Mouse (Mus musculus) heart, postnatal 0 days (tissue): ENCODE measurements around the gene Tmbim4. TPM values are rescaled to one million over a fixed set of nuclear protein-coding genes. Genes with fewer than 3 reads are reported as not detected.

Experiments
- ATAC-seq: fragments of 200-750 bp; cut with Nextera tagmentation; 2 replicates; pipeline ENCODE4 v1.8.0; 2017; ENCODE audit warnings: low read depth, moderate number of reproducible peaks, moderate library complexity; ENCODE audit not compliant: insufficient read depth
- DNase-seq: peaks from one replicate; pipeline ENCODE4 v3.0.0-alpha.2; 2016; ENCODE audit warnings: low spot score
- H3K27ac ChIP-seq: fragments of 300-500 bp; sonication (generic); 2 replicates; pipeline ENCODE4 v1.5.1; 2014; ENCODE audit warnings: low read depth, mild to moderate bottlenecking
- H3K27me3 ChIP-seq: fragments of 300-500 bp; sonication (generic); 2 replicates; pipeline ENCODE4 v1.6.1; 2014; ENCODE audit warnings: low read length, mixed read lengths; ENCODE audit not compliant: control insufficient read depth, insufficient read depth
- H3K36me3 ChIP-seq: fragments of 300-500 bp; sonication (generic); replicated peaks from 2 replicates; pipeline ENCODE4 v1.6.1; 2014; ENCODE audit warnings: low read length, mixed read lengths; ENCODE audit not compliant: control insufficient read depth, insufficient read depth
- H3K4me1 ChIP-seq: fragments of 300-500 bp; sonication (generic); 2 replicates; pipeline ENCODE4 v1.6.1; 2014; ENCODE audit warnings: antibody characterized with exemption; ENCODE audit not compliant: control insufficient read depth, insufficient read depth
- H3K4me2 ChIP-seq: fragments of 300-500 bp; sonication (generic); 2 replicates; pipeline ENCODE4 v1.6.1; 2014; ENCODE audit warnings: low read depth, mild to moderate bottlenecking, low read length, moderate library complexity
- H3K4me3 ChIP-seq: fragments of 300-500 bp; sonication (generic); 2 replicates; pipeline ENCODE4 v1.5.1; 2014; ENCODE audit warnings: low read depth, low read length
- H3K9ac ChIP-seq: fragments of 300-500 bp; sonication (generic); replicated peaks from 2 replicates; pipeline ENCODE4 v1.6.1; 2014; ENCODE audit warnings: low read depth, low read length, mixed read lengths
- H3K9me3 ChIP-seq: fragments of 300-500 bp; sonication (generic); replicated peaks from 2 replicates; pipeline ENCODE4 v1.6.1; 2016; ENCODE audit warnings: low read length; ENCODE audit not compliant: control insufficient read depth
- CTCF ChIP-seq: IDR thresholded peaks from 2 replicates; pipeline ENCODE4 v1.5.1; 2016; ENCODE audit warnings: antibody characterized with exemption, control low read depth, low read depth
- EP300 ChIP-seq: IDR thresholded peaks from 2 replicates; pipeline ENCODE4 v1.6.1; 2016; ENCODE audit warnings: antibody characterized with exemption, low read depth
- WGBS: fragments of 180-500 bp; shearing (Covaris S2); extraction: QIAGEN DNeasy Blood & Tissue Kit; methylation state at CpG from one replicate; pipeline ENCODE4 v1.1.7; 2014; 5-methylcytosine and 5-hydroxymethylcytosine counted together
- polyA plus RNA-seq: library from polyadenylated mRNA; unstranded; fragments of >200 nt; fragmentation: Nextera tagmentation; extraction: Ambion mirVana; gene quantifications from 2 replicates; pipeline ENCODE4 v1.2.1, GENCODE M21; 2015
- total RNA-seq: library from RNA; depleted of rRNA; stranded (reverse); fragments of >200 nt; gene quantifications from 2 replicates; pipeline ENCODE4 v1.2.3, GENCODE M21; 2014; ENCODE audit warnings: low replicate concordance

The Tmbim4 gene
- total and polyA plus RNA-seq, 2 experiments from 2014 or later = 121 to 150 TPM

DNA sequence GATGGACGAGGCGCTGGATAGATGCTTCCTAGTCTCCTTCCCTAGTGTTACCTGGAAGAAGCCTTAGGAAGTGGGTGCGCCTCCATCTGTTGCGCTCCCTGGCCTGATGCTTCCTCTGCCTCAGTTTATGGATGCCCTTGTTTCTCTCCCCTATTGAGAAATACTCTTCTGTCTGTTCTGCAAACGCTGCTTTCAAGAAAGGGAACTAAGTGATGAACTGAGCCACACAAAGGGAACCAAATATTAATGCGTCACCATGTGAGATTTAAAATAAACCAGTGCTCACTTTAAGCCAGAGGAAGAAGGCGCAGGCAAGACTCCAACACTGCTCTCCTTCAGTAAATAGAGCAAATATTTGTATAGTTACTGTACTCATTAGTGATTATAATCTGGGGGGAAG is 37.9 kb upstream of the Tmbim4 start:
- no peak for DNase-seq
- 83% methylated on average over 7 of the region's 7 CpGs for WGBS
- Histone ChIP-seq H3K4me2 (no peak overlapping the region), H3K4me3 (no peak overlapping the region), H3K27me3 (no peaks in the 10 kb centered on the region), H3K9ac (no peak overlapping the region), H3K27ac (no peak overlapping the region), H3K9me3 (no peaks in the 10 kb centered on the region), H3K36me3 (no peaks in the 10 kb centered on the region), H3K4me1 (no peaks in the 10 kb centered on the region)
- ATAC-seq = no peak
- TF ChIP-seq EP300 = no peak
- no peak for TF ChIP-seq CTCF

DNA sequence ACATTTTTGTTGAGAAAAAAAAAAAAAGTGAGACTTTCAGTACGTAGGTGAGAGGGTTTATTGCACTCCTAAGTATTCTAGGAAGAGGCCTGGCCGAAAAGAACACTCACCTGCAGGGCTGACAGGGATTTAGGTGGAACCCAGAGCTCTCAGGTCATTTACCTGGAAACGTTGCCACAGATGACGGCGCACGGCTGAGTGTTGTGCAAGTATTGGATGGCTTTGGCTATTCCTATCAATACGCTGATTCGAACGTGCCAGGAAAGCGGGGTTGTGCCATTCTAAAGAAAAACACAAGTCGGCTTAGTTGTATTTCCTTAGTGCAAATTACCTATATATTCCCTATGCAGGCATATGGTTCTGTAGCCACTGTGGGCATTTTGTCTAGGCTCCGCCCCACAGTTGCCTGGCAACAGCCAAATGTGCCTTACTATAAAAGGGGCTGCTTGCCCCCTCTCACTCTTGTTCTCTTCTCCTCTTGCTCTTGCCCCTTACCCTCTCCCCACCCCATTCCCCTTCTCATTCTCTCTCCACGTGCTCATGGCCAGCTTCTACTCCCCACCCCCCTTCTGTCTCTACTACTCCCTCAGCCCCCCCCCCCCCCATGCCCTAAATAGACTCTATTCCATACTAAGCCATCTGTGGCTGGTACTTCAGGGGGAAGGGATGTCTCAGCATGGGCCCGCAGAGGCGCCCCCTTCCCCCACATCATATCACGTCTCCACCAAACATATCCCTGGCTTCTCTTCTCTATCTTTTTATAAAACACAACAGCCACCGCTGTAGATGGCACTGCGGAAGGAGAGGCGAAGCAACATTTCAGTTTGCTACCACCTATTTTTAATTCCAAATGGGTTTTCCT is 36.2 kb upstream of the Tmbim4 start:
- no peak for ATAC-seq
- Histone ChIP-seq H3K4me3 (no peak overlapping the region), H3K9ac (no peak overlapping the region), H3K4me2 (no peak overlapping the region), H3K4me1 (no peaks in the 10 kb centered on the region), H3K36me3 (no peaks in the 10 kb centered on the region), H3K9me3 (no peaks in the 10 kb centered on the region), H3K27ac (no peak overlapping the region), H3K27me3 (no peaks in the 10 kb centered on the region)
- WGBS = 84% methylated on average over 19 of the region's 19 CpGs
- TF ChIP-seq EP300 = no peak
- no peak for DNase-seq

DNA sequence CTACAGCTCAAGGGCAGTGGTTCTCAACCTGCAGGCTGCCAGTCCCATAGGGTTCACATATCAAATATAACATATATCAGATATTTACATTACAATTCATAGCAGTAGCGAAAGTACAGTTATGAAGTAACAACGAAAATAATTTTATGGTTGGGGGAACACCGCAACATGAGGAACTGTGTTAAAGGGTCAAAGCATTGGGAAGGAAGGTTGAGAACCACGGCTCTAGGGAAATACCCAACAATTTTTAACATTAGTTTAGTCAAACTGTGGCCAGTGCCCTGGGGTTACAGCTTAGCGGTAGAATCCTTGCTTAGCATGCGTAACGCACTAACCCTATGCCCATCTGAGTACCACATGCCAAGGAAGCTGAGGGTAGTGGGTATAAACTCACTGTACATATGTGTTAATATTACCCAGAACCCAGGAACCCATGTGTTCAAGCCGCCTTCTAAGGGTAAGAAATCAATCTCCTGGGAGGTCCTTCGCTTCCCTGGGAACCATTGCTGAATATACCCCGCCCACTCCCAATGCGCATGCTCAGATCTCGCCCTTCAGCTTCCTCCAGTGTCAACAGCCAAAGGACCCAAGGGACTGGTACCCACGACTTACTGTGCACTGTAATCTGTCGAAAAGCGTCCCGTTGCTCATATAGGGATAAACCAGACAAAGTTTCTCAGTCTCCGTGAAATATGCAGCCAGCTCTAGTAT is 35.4 kb upstream of the Tmbim4 start:
- DNase-seq (no peak), ATAC-seq (no peak)
- Histone ChIP-seq H3K36me3 (no peaks in the 10 kb centered on the region), H3K9ac (no peak overlapping the region), H3K4me3 (no peak overlapping the region), H3K4me1 (no peaks in the 10 kb centered on the region), H3K4me2 (no peak overlapping the region), H3K27me3 (no peaks in the 10 kb centered on the region), H3K9me3 (no peaks in the 10 kb centered on the region), H3K27ac (no peak overlapping the region)
- WGBS = 87% methylated on average over 17 of the region's 17 CpGs
- TF ChIP-seq EP300 (no peak), CTCF (no peak)

DNA sequence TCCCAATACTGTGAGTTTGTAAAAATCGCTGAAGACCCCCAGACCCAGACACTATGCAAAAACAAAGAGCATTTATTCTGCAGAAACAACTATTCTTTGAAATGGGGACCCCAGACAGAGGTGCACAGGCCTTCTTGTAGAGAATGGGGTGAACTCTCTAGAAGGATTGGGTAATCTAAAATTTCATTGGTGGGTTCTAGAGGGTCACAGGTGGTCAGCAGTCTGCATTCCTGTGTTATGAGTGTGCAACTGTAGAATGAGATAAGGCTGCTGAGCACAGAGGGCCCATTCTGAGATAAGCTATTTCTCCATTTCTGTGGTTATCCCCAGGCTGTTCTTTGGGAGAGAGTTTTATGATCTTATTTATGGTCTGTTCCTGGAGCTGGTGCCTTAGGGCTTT is 33.3 kb upstream of the Tmbim4 start:
- H3K4me2 ChIP-seq = no peak overlapping the region
- no peak overlapping the region for H3K9ac ChIP-seq
- H3K4me1 ChIP-seq = no peaks in the 10 kb centered on the region
- DNase-seq = no peak
- H3K36me3 ChIP-seq = no peaks in the 10 kb centered on the region
- no peak for ATAC-seq
- TF ChIP-seq CTCF (no peak), EP300 (no peak)
- 67% methylated on average over 1 of the region's 1 CpGs for WGBS
- no peak overlapping the region for H3K4me3 ChIP-seq
- no peak overlapping the region for H3K27ac ChIP-seq
- H3K27me3 ChIP-seq = no peaks in the 10 kb centered on the region
- H3K9me3 ChIP-seq = no peaks in the 10 kb centered on the region

DNA sequence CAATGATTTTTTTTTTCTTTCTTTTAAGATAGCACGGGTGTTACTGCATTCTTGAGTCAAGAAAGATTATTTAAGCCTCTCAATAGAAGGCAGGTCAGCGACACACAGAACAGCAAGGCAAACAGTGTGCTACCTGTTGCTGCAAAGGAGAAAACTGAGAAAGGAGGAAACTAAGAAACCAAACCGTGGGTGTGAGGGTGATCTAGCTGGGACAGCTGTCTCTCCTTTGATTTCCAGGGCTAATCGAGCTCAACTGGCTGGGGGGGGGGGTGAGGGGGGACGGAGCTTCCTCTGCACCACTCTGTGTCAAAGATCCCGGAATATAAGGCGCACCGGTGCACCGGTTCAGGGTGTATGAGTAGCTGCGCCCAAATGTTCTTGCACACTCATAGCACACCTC is 32.3 kb upstream of the Tmbim4 start:
- TF ChIP-seq CTCF = no peak
- no peak for TF ChIP-seq EP300
- WGBS = 51% methylated on average over 10 of the region's 10 CpGs
- DNase-seq (no peak), ATAC-seq (no peak)
- Histone ChIP-seq H3K27ac (no peak overlapping the region), H3K4me3 (no peak overlapping the region), H3K9me3 (no peaks in the 10 kb centered on the region), H3K4me2 (no peak overlapping the region), H3K27me3 (no peaks in the 10 kb centered on the region), H3K36me3 (no peaks in the 10 kb centered on the region), H3K4me1 (no peaks in the 10 kb centered on the region), H3K9ac (no peak overlapping the region)
